Mouse (Mus musculus): ENCODE measurements around the gene Ddx21. TPM values are rescaled to one million over a fixed set of nuclear protein-coding genes. Genes with fewer than 3 reads are reported as not detected.

Ddx21 gene
- total and polyA plus RNA-seq, 2 experiments, result 7.2 to 10.9 TPM

DNA sequence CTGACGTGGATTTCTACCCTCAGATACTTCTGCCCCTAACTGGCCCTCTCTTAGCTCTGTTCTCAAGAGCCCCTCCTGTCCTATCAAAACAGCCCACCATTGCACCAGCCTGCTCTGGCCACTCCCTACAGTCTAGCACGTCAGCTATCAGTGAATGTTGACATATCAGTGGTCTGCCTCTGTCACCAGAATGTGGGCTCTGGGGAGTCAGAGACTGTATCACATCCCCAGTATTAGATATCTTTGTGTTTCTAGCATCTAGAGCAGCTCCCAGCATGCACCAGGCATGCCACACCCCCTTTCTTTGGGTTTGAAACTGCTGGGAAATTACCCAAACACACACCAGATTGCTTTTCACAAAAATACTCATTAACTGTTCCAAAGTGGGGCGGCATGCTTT is 61.3 kb downstream of the Ddx21 start:
- no peak overlapping the region for H3K27ac ChIP-seq (replicated peaks; ENCODE audit: insufficient read depth, low read depth, low read length)
- H3K27me3 ChIP-seq (ENCODE audit: control insufficient read depth, insufficient read depth, low read length), result no peaks in the 10 kb centered on the region
- no peaks in the 10 kb centered on the region for H3K36me3 ChIP-seq (ENCODE audit: control insufficient read depth, insufficient read depth, low read length)
- no peak for DNase-seq (ENCODE audit: extremely low read depth, low read depth, low spot score)
- no peaks in the 10 kb centered on the region for H3K4me1 ChIP-seq (ENCODE audit: control insufficient read depth, insufficient read depth, low read length)
- no peak overlapping the region for H3K9ac ChIP-seq (ENCODE audit: low read depth, low read length)
- no peaks in the 10 kb centered on the region for H3K79me2 ChIP-seq (ENCODE audit: control insufficient read depth, insufficient read depth, low read length)
- H3K4me3 ChIP-seq (ENCODE audit: insufficient read depth, low read depth, low read length), result no peak overlapping the region
- WGBS, result 68% methylated on average over 3 of the region's 3 CpGs
- TF ChIP-seq CTCF (IDR thresholded peaks at IDR 0.05; ENCODE audit: low read depth, low read length), result no peak
- TF ChIP-seq POLR2A (IDR thresholded peaks at IDR 0.05; ENCODE audit: extremely low read depth, insufficient read depth, low read length), result no peak

DNA sequence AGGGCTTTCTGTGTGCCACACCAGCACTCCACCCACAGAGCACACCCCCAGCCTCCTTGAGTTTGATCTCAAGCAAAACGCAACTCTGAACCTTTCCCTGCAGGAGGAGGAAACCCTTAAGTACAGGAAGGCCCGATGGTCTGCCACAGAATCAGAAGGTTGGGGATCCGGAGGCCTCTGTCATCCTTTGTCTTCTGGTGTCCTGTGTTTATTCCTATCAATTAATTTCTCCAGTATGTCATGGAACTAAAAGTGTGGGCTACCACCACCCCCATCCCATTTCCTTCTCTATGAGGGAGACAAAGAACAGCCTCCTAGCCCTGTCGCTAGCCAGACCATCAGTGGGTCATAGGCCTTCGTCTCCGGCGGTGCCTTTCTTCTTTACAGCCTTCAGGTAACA is 67.6 kb downstream of the Ddx21 start:
- H3K79me2 ChIP-seq (ENCODE audit: control insufficient read depth, insufficient read depth, low read length), result no peaks in the 10 kb centered on the region
- no peaks in the 10 kb centered on the region for H3K27me3 ChIP-seq (ENCODE audit: control insufficient read depth, insufficient read depth, low read length)
- H3K27ac ChIP-seq (replicated peaks; ENCODE audit: insufficient read depth, low read depth, low read length), result no peak overlapping the region
- WGBS, result 84% methylated on average over 7 of the region's 7 CpGs
- no peak overlapping the region for H3K9ac ChIP-seq (ENCODE audit: low read depth, low read length)
- no peak for DNase-seq (ENCODE audit: extremely low read depth, low read depth, low spot score)
- no peak for TF ChIP-seq CTCF (IDR thresholded peaks at IDR 0.05; ENCODE audit: low read depth, low read length)
- no peak for TF ChIP-seq POLR2A (IDR thresholded peaks at IDR 0.05; ENCODE audit: extremely low read depth, insufficient read depth, low read length)
- no peaks in the 10 kb centered on the region for H3K4me1 ChIP-seq (ENCODE audit: control insufficient read depth, insufficient read depth, low read length)
- no peaks in the 10 kb centered on the region for H3K36me3 ChIP-seq (ENCODE audit: control insufficient read depth, insufficient read depth, low read length)
- no peak overlapping the region for H3K4me3 ChIP-seq (ENCODE audit: insufficient read depth, low read depth, low read length)

DNA sequence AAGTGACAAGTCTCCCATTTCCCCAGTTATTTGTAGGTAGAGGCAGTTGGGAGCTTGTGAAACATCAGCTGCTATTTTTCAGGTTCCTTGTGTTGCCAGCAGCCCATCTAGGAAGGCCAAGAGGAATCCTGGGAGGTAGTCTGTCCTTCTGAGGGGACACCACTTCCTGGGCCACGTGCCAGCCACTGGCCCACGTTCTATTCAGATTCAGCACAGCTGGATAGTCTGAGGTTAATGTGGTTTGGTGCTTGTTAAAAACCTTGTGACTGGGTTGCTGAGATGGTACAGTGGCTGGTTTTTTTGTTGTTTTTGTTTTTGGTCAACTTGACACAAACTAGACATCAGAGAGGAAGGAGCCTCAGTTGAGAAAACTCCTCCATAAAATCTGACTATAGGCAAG is 69.2 kb downstream of the Ddx21 start:
- Histone ChIP-seq H3K4me1 (ENCODE audit: control insufficient read depth, insufficient read depth, low read length) (no peaks in the 10 kb centered on the region), H3K9ac (ENCODE audit: low read depth, low read length) (no peak overlapping the region), H3K79me2 (ENCODE audit: control insufficient read depth, insufficient read depth, low read length) (no peaks in the 10 kb centered on the region), H3K36me3 (ENCODE audit: control insufficient read depth, insufficient read depth, low read length) (no peaks in the 10 kb centered on the region), H3K27ac (replicated peaks; ENCODE audit: insufficient read depth, low read depth, low read length) (no peak overlapping the region), H3K4me3 (ENCODE audit: insufficient read depth, low read depth, low read length) (no peak overlapping the region), H3K27me3 (ENCODE audit: control insufficient read depth, insufficient read depth, low read length) (no peaks in the 10 kb centered on the region)
- TF ChIP-seq POLR2A (IDR thresholded peaks at IDR 0.05; ENCODE audit: extremely low read depth, insufficient read depth, low read length), result no peak
- no peak for TF ChIP-seq CTCF (IDR thresholded peaks at IDR 0.05; ENCODE audit: low read depth, low read length)
- 50% methylated on average over 2 of the region's 2 CpGs for WGBS
- no peak for DNase-seq (ENCODE audit: extremely low read depth, low read depth, low spot score)

Other genes with a start within 250 kb of the Ddx21 start
- gene Hk1, start 222.4 kb downstream of the Ddx21 start, total RNA-seq (2014; rRNA removed), result 1.6 and 1.7 TPM in 2 replicates
- 1.4 TPM in 2 replicates for gene Hk1, start 222.4 kb downstream of the Ddx21 start, polyA plus RNA-seq (2012; rRNA removed)
- under 0.01 and 0.18 TPM in 2 replicates for gene Hkdc1, start 179.8 kb downstream of the Ddx21 start, total RNA-seq (2014; rRNA removed)
- gene Hkdc1, start 179.8 kb downstream of the Ddx21 start, polyA plus RNA-seq (2012; rRNA removed), result 0.05 TPM in 1 of 2 replicates, not detected in the other
- gene 4930507D05Rik, start 152.8 kb downstream of the Ddx21 start, total RNA-seq (2014; rRNA removed), result 0.09 and 0.27 TPM in 2 replicates
- gene 4930507D05Rik, start 152.8 kb downstream of the Ddx21 start, polyA plus RNA-seq (2012; rRNA removed), result 0.12 TPM in 1 of 2 replicates, not detected in the other
- 18.8 and 19.1 TPM in 2 replicates for gene Supv3l1, start 152.5 kb downstream of the Ddx21 start, total RNA-seq (2014; rRNA removed)
- gene Supv3l1, start 152.5 kb downstream of the Ddx21 start, polyA plus RNA-seq (2012; rRNA removed), result 10.5 and 12.1 TPM in 2 replicates
- 34.1 and 39.7 TPM in 2 replicates for gene Vps26a, start 115.5 kb downstream of the Ddx21 start, total RNA-seq (2014; rRNA removed)
- 7.2 and 7.7 TPM in 2 replicates for gene Vps26a, start 115.5 kb downstream of the Ddx21 start, polyA plus RNA-seq (2012; rRNA removed)
- gene Srgn, start 74.8 kb downstream of the Ddx21 start, total RNA-seq (2014; rRNA removed), result 11.9 and 15.9 TPM in 2 replicates
- 4.3 and 5.0 TPM in 2 replicates for gene Srgn, start 74.8 kb downstream of the Ddx21 start, polyA plus RNA-seq (2012; rRNA removed)
- gene Kif1bp, start 23.8 kb downstream of the Ddx21 start, total RNA-seq (2014; rRNA removed), result 8.3 and 8.6 TPM in 2 replicates
- 8.2 and 9.8 TPM in 2 replicates for gene Kif1bp, start 23.8 kb downstream of the Ddx21 start, polyA plus RNA-seq (2012; rRNA removed)
- gene Ddx50, start 48.9 kb upstream of the Ddx21 start, total RNA-seq (2014; rRNA removed), result 41.6 and 53.6 TPM in 2 replicates
- 8.1 and 10.3 TPM in 2 replicates for gene Ddx50, start 48.9 kb upstream of the Ddx21 start, polyA plus RNA-seq (2012; rRNA removed)
- 0.18 and 0.20 TPM in 2 replicates for gene Stox1, start 123.8 kb upstream of the Ddx21 start, total RNA-seq (2014; rRNA removed)
- gene Stox1, start 123.8 kb upstream of the Ddx21 start, polyA plus RNA-seq (2012; rRNA removed), result 0.04 and 0.06 TPM in 2 replicates
- 23.0 and 28.3 TPM in 2 replicates for gene Ccar1, start 190.0 kb upstream of the Ddx21 start, total RNA-seq (2014; rRNA removed)
- 21.3 and 30.1 TPM in 2 replicates for gene Ccar1, start 190.0 kb upstream of the Ddx21 start, polyA plus RNA-seq (2012; rRNA removed)